Mouse (Mus musculus) forebrain, embryonic 12.5 days (tissue): ENCODE measurements at regions not wholly inside any gene's neighbourhood (a gene's known extent, or its start where the extent isn't known, plus 50 kb on each side); places are given as distances from the start of the nearest gene placed in this dataset.

Experiments used
- ATAC-seq: fragments of 200-750 bp; cut with Nextera tagmentation; 2 replicates; pipeline ENCODE4 v1.8.0; 2017; ENCODE audit warnings: moderate TSS enrichment; ENCODE audit not compliant: low FRiP score
- H3K27ac ChIP-seq: fragments of 300-500 bp; sonication (generic); 2 replicates; pipeline ENCODE4 v1.5.1; 2016; ENCODE audit warnings: mild to moderate bottlenecking
- H3K27me3 ChIP-seq: fragments of 300-500 bp; sonication (generic); 2 replicates; pipeline ENCODE4 v1.6.1; 2016; ENCODE audit warnings: mild to moderate bottlenecking
- H3K36me3 ChIP-seq: fragments of 300-500 bp; sonication (generic); replicated peaks from 2 replicates; pipeline ENCODE4 v1.6.1; 2016; ENCODE audit warnings: mild to moderate bottlenecking
- H3K4me1 ChIP-seq: fragments of 300-500 bp; sonication (generic); 2 replicates; pipeline ENCODE4 v1.6.1; 2016
- H3K4me2 ChIP-seq: fragments of 300-500 bp; sonication (generic); 2 replicates; pipeline ENCODE4 v1.6.1; 2016; ENCODE audit warnings: mild to moderate bottlenecking, moderate library complexity
- H3K4me3 ChIP-seq: fragments of 300-500 bp; sonication (generic); replicated peaks from 2 replicates; pipeline ENCODE4 v1.5.1; 2016; ENCODE audit warnings: mild to moderate bottlenecking
- H3K9ac ChIP-seq: fragments of 300-500 bp; sonication (generic); 2 replicates; pipeline ENCODE4 v1.6.1; 2016; ENCODE audit warnings: mild to moderate bottlenecking
- H3K9me3 ChIP-seq: fragments of 300-500 bp; sonication (generic); 2 replicates; pipeline ENCODE4 v1.6.1; 2016
- WGBS: fragments of 180-500 bp; shearing (Covaris S2); methylation state at CpG from one replicate; pipeline ENCODE4 v1.1.7; 2016; 5-methylcytosine and 5-hydroxymethylcytosine counted together

- Histone ChIP-seq H3K9me3 (no peaks in the 10 kb centered on the region), H3K9ac (no peak overlapping the region), H3K4me1 (no peaks in the 10 kb centered on the region), H3K27me3 (no peaks in the 10 kb centered on the region), H3K4me2 (no peak overlapping the region), H3K4me3 (no peak overlapping the region), H3K36me3 (no peaks in the 10 kb centered on the region), H3K27ac (no peak overlapping the region)
- 88% methylated on average over 2 of the region's 2 CpGs for WGBS
- no peak for ATAC-seq
Observed at GRCm38 (mm10) chr2:45270035-45270434, 152.8 kb upstream of the Zeb2 start.

- no peak overlapping the region for H3K27ac ChIP-seq
- no peak overlapping the region for H3K9ac ChIP-seq
- no peak overlapping the region for H3K4me2 ChIP-seq
- H3K27me3 ChIP-seq = no peaks in the 10 kb centered on the region
- H3K4me3 ChIP-seq = no peak overlapping the region
- H3K36me3 ChIP-seq = no peaks in the 10 kb centered on the region
- 50% methylated on average over 2 of the region's 2 CpGs for WGBS
- no peaks in the 10 kb centered on the region for H3K9me3 ChIP-seq
- no peak for ATAC-seq
- H3K4me1 ChIP-seq = no peaks in the 10 kb centered on the region
Observed at GRCm38 (mm10) chr2:45265819-45266218, 148.6 kb upstream of the Zeb2 start.

GRCm38 (mm10) chr2:45261949-45262348 is 144.8 kb upstream of the Zeb2 start:
- no peak overlapping the region for H3K27ac ChIP-seq
- 74% methylated on average over 3 of the region's 3 CpGs for WGBS
- no peaks in the 10 kb centered on the region for H3K4me1 ChIP-seq
- H3K9me3 ChIP-seq = no peaks in the 10 kb centered on the region
- H3K36me3 ChIP-seq = no peaks in the 10 kb centered on the region
- no peak overlapping the region for H3K4me2 ChIP-seq
- ATAC-seq = no peak
- no peak overlapping the region for H3K9ac ChIP-seq
- no peak overlapping the region for H3K4me3 ChIP-seq
- H3K27me3 ChIP-seq = no peaks in the 10 kb centered on the region

GRCm38 (mm10) chr2:45258897-45259296 is 141.7 kb upstream of the Zeb2 start:
- Histone ChIP-seq H3K36me3 (no peaks in the 10 kb centered on the region), H3K9ac (no peak overlapping the region), H3K4me2 (no peak overlapping the region), H3K4me3 (no peak overlapping the region), H3K27me3 (no peaks in the 10 kb centered on the region), H3K9me3 (no peaks in the 10 kb centered on the region), H3K27ac (no peak overlapping the region), H3K4me1 (no peaks in the 10 kb centered on the region)
- WGBS = 80% methylated on average over 3 of the region's 3 CpGs
- ATAC-seq = no peak

GRCm38 (mm10) chr2:45256373-45256772 is 139.2 kb upstream of the Zeb2 start:
- 51% methylated on average over 5 of the region's 5 CpGs for WGBS
- Histone ChIP-seq H3K36me3 (no peaks in the 10 kb centered on the region), H3K27ac (no peak overlapping the region), H3K4me2 (no peak overlapping the region), H3K27me3 (no peaks in the 10 kb centered on the region), H3K9me3 (no peaks in the 10 kb centered on the region), H3K9ac (no peak overlapping the region), H3K4me3 (no peak overlapping the region), H3K4me1 (no peaks in the 10 kb centered on the region)
- 0 out of 2 replicates have a peak, but pooled peaks have one; percentile 53 for ATAC-seq

- no peak overlapping the region for H3K9ac ChIP-seq
- H3K36me3 ChIP-seq = no peaks in the 10 kb centered on the region
- WGBS = 77% methylated on average over 4 of the region's 4 CpGs
- no peaks in the 10 kb centered on the region for H3K4me1 ChIP-seq
- H3K27ac ChIP-seq = no peak overlapping the region
- H3K9me3 ChIP-seq = no peaks in the 10 kb centered on the region
- no peak overlapping the region for H3K4me2 ChIP-seq
- no peak for ATAC-seq
- H3K4me3 ChIP-seq = no peak overlapping the region
- H3K27me3 ChIP-seq = no peaks in the 10 kb centered on the region
Observed at GRCm38 (mm10) chr2:45253936-45254335, 136.7 kb upstream of the Zeb2 start.

GRCm38 (mm10) chr2:45252321-45252720 is 135.1 kb upstream of the Zeb2 start:
- 84% methylated on average over 4 of the region's 4 CpGs for WGBS

GRCm38 (mm10) chr2:45249658-45250057 is 132.5 kb upstream of the Zeb2 start:
- no peaks in the 10 kb centered on the region for H3K36me3 ChIP-seq
- no peak overlapping the region for H3K27ac ChIP-seq
- H3K9ac ChIP-seq = no peak overlapping the region
- H3K9me3 ChIP-seq = no peaks in the 10 kb centered on the region
- no peak for ATAC-seq
- no peaks in the 10 kb centered on the region for H3K4me1 ChIP-seq
- no peak overlapping the region for H3K4me3 ChIP-seq
- H3K27me3 ChIP-seq = no peaks in the 10 kb centered on the region
- H3K4me2 ChIP-seq = no peak overlapping the region
- WGBS = 84% methylated on average over 1 of the region's 1 CpGs

More at GRCm38 (mm10) chr2:45252321-45252720, 135.1 kb upstream of the Zeb2 start:
- Histone ChIP-seq H3K9me3 (no peaks in the 10 kb centered on the region), H3K4me2 (no peak overlapping the region), H3K27ac (no peak overlapping the region), H3K36me3 (no peaks in the 10 kb centered on the region), H3K4me1 (no peaks in the 10 kb centered on the region), H3K4me3 (no peak overlapping the region), H3K9ac (no peak overlapping the region), H3K27me3 (no peaks in the 10 kb centered on the region)
- no peak for ATAC-seq

- Histone ChIP-seq H3K4me3 (no peak overlapping the region), H3K27ac (no peak overlapping the region), H3K27me3 (no peaks in the 10 kb centered on the region), H3K36me3 (no peaks in the 10 kb centered on the region), H3K4me2 (no peak overlapping the region), H3K9ac (no peak overlapping the region), H3K4me1 (no peaks in the 10 kb centered on the region), H3K9me3 (no peaks in the 10 kb centered on the region)
- no peak for ATAC-seq
- WGBS = 84% methylated on average over 10 of the region's 10 CpGs
Observed at GRCm38 (mm10) chr2:45246061-45246945, 129.1 kb upstream of the Zeb2 start.

- H3K4me3 ChIP-seq = no peak overlapping the region
- no peak overlapping the region for H3K27ac ChIP-seq
- no peak for ATAC-seq
- WGBS = 92% methylated on average over 1 of the region's 1 CpGs
- H3K9ac ChIP-seq = no peak overlapping the region
- H3K4me2 ChIP-seq = no peak overlapping the region
- H3K36me3 ChIP-seq = no peaks in the 10 kb centered on the region
- no peaks in the 10 kb centered on the region for H3K27me3 ChIP-seq
- H3K4me1 ChIP-seq = no peaks in the 10 kb centered on the region
- no peaks in the 10 kb centered on the region for H3K9me3 ChIP-seq
Observed at GRCm38 (mm10) chr2:45245506-45245905, 128.3 kb upstream of the Zeb2 start.

GRCm38 (mm10) chr2:45244491-45244890 is 127.3 kb upstream of the Zeb2 start:
- H3K9me3 ChIP-seq = no peaks in the 10 kb centered on the region
- no peak overlapping the region for H3K4me3 ChIP-seq
- no peaks in the 10 kb centered on the region for H3K27me3 ChIP-seq
- no peak overlapping the region for H3K4me2 ChIP-seq
- H3K36me3 ChIP-seq = no peaks in the 10 kb centered on the region
- no peak overlapping the region for H3K9ac ChIP-seq
- no peak overlapping the region for H3K27ac ChIP-seq
- no peak for ATAC-seq
- 88% methylated on average over 14 of the region's 14 CpGs for WGBS
- no peaks in the 10 kb centered on the region for H3K4me1 ChIP-seq

- ATAC-seq = no peak
- no peaks in the 10 kb centered on the region for H3K4me1 ChIP-seq
- no peak overlapping the region for H3K9ac ChIP-seq
- no peak overlapping the region for H3K4me3 ChIP-seq
- no peak overlapping the region for H3K4me2 ChIP-seq
- H3K36me3 ChIP-seq = no peaks in the 10 kb centered on the region
- no peak overlapping the region for H3K27ac ChIP-seq
- no peaks in the 10 kb centered on the region for H3K9me3 ChIP-seq
- 88% methylated on average over 16 of the region's 16 CpGs for WGBS
- no peaks in the 10 kb centered on the region for H3K27me3 ChIP-seq
Observed at GRCm38 (mm10) chr2:45239501-45240292, 122.5 kb upstream of the Zeb2 start.
